Mouse (Mus musculus): ENCODE measurements around the gene Ndufa4l2.

DNA sequence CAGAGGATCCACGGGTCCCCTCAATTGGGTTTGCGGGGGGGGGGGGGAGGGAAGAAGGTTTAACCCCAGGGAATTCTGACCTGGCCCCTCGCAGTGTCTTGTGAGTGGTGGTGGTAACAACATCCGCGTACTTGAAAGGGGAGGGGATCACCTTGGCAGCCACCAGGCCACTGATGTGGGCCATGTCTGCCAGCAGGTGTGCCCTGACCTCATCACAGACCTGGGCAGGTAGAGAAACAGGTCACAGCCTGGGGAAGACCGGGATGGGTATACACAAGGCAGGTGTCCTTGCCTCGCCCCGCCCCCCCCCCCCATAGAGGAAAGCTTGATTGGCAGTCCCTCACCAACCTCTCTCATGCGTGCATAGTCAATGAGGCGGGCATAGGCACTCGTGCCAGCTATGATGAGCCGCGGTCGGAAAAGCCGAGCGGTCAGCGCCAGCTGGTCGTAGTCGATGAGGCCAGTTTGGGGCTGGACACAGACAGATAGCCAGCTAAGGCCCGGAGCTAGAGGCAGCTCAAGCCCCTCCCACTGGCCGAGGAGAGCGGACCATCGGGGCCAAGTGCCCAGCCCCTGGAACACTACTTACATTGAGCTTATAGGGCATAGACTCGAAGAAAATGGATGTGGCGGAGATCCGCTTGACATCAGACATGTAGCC lies 4.4 kb downstream of the Ndufa4l2 start:
- TF ChIP-seq MAFK (IDR thresholded peaks at IDR 0.05; ENCODE audit: insufficient read depth, low read depth, low read length) (no peak), ZC3H11A (IDR thresholded peaks at IDR 0.05; ENCODE audit: borderline replicate concordance, low read depth, low read length) (no peak), HCFC1 (IDR thresholded peaks at IDR 0.05; ENCODE audit: borderline replicate concordance, insufficient read depth, low read length) (no peak), CHD2 (IDR thresholded peaks at IDR 0.05; ENCODE audit: low read depth, low read length) (no peak), ZNF384 (IDR thresholded peaks at IDR 0.05; ENCODE audit: low read depth, low read length) (no peak)

Measured in ES-E14 (cell line).